Mouse (Mus musculus): Measurements from ENCODE around the gene Spag9. TPM values are rescaled to one million over a fixed set of nuclear protein-coding genes. Genes with fewer than 3 reads are reported as not detected.

Gene Spag9
- polyA plus RNA-seq, 1 experiment from 2014 or later: 36.2 TPM

GRCm38 (mm10) chr11:94138411-94139231, 142.7 kb downstream of the Spag9 start:
- H3K4me1 ChIP-seq (ENCODE audit: control insufficient read depth, insufficient read depth, low read length): peaks cover 49% of the 10 kb centered on the region
- no peaks in the 10 kb centered on the region for H3K36me3 ChIP-seq (ENCODE audit: control insufficient read depth, insufficient read depth)
- no peak overlapping the region for H3K4me3 ChIP-seq (ENCODE audit: low read length)
- H3K9ac ChIP-seq (ENCODE audit: low read length): peak overlapping the region; percentile 52
- peak overlapping the region; percentile 76 for H3K27ac ChIP-seq (ENCODE audit: low read length)
- H3K4me2 ChIP-seq (ENCODE audit: low read depth, low read length): peak overlapping the region; percentile 24; the same call in 1 of the 2 replicates
- 28% methylated on average over 24 of the region's 24 CpGs for WGBS
- H3K27me3 ChIP-seq (ENCODE audit: control insufficient read depth, insufficient read depth, low read length): no peaks in the 10 kb centered on the region
- ATAC-seq (replicated peaks; ENCODE audit: extremely low read depth, insufficient read depth, low FRiP score): no peak
- no peaks in the 10 kb centered on the region for H3K9me3 ChIP-seq (replicated peaks; ENCODE audit: control insufficient read depth, low read length)

GRCm38 (mm10) chr11:94139232-94139620, 143.3 kb downstream of the Spag9 start:
- H3K9me3 ChIP-seq (replicated peaks; ENCODE audit: control insufficient read depth, low read length): no peaks in the 10 kb centered on the region
- no peaks in the 10 kb centered on the region for H3K27me3 ChIP-seq (ENCODE audit: control insufficient read depth, insufficient read depth, low read length)
- no peak overlapping the region for H3K4me3 ChIP-seq (ENCODE audit: low read length)
- peaks cover 43% of the 10 kb centered on the region for H3K4me1 ChIP-seq (ENCODE audit: control insufficient read depth, insufficient read depth, low read length)
- WGBS: 91% methylated on average over 5 of the region's 5 CpGs
- no peaks in the 10 kb centered on the region for H3K36me3 ChIP-seq (ENCODE audit: control insufficient read depth, insufficient read depth)
- no peak for ATAC-seq (replicated peaks; ENCODE audit: extremely low read depth, insufficient read depth, low FRiP score)
- H3K9ac ChIP-seq (ENCODE audit: low read length): no peak overlapping the region
- H3K4me2 ChIP-seq (ENCODE audit: low read depth, low read length): no peak overlapping the region
- H3K27ac ChIP-seq (ENCODE audit: low read length): no peak overlapping the region

DNA sequence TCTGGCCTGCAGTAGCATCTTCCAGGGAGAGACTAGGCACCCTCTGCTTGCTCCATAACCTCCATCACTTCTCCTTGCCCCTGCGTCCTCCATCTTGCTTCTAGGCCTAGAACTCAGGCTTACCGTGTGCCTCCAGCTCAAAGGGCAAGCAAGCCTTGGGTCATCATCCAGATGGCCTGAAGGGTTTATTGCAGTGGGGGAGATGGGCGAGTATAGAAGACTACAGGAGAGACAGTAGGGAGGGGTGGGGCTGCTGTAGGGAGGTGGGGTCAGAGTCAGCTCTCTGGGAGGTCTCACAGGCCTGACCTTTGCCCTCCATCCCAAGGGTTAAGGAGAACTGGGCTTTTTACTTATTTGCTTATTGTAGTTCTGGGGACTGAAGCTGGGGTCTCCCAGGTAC, 144.6 kb downstream of the Spag9 start:
- Histone ChIP-seq H3K4me2 (ENCODE audit: low read depth, low read length) (no peak overlapping the region), H3K4me3 (ENCODE audit: low read length) (no peak overlapping the region), H3K27me3 (ENCODE audit: control insufficient read depth, insufficient read depth, low read length) (no peaks in the 10 kb centered on the region), H3K27ac (ENCODE audit: low read length) (no peak overlapping the region), H3K9ac (ENCODE audit: low read length) (no peak overlapping the region), H3K4me1 (ENCODE audit: control insufficient read depth, insufficient read depth, low read length) (peaks cover 38% of the 10 kb centered on the region), H3K9me3 (replicated peaks; ENCODE audit: control insufficient read depth, low read length) (no peaks in the 10 kb centered on the region), H3K36me3 (ENCODE audit: control insufficient read depth, insufficient read depth) (no peaks in the 10 kb centered on the region)
- 85% methylated on average over 3 of the region's 3 CpGs for WGBS
- no peak for ATAC-seq (replicated peaks; ENCODE audit: extremely low read depth, insufficient read depth, low FRiP score)

DNA sequence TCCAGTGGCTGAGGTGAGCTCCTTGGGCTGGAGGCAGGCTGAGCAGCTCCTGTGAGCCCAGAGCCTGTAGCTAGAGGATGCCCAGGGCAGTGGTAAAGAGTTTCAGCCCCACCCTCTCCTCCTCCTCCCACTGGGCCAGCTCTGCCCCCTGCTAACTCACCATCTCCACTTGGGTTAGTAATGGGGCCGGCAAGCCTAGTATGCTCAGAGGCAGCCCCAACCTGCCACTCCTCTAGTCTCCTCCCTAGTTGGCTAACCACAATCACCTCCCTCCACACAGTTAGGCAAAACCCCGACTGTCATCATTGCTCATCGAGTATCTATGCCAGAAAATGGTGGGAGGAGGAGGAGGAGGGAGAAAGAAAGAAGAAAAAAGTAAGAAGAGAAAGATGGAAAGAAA, 145.7 kb downstream of the Spag9 start:
- H3K4me2 ChIP-seq (ENCODE audit: low read depth, low read length): no peak overlapping the region
- H3K9me3 ChIP-seq (replicated peaks; ENCODE audit: control insufficient read depth, low read length): no peaks in the 10 kb centered on the region
- WGBS: 35% methylated on average over 3 of the region's 3 CpGs
- H3K27ac ChIP-seq (ENCODE audit: low read length): no peak overlapping the region
- H3K27me3 ChIP-seq (ENCODE audit: control insufficient read depth, insufficient read depth, low read length): no peaks in the 10 kb centered on the region
- H3K4me1 ChIP-seq (ENCODE audit: control insufficient read depth, insufficient read depth, low read length): peaks cover 29% of the 10 kb centered on the region
- no peak overlapping the region for H3K4me3 ChIP-seq (ENCODE audit: low read length)
- H3K9ac ChIP-seq (ENCODE audit: low read length): no peak overlapping the region
- no peak for ATAC-seq (replicated peaks; ENCODE audit: extremely low read depth, insufficient read depth, low FRiP score)
- H3K36me3 ChIP-seq (ENCODE audit: control insufficient read depth, insufficient read depth): no peaks in the 10 kb centered on the region

DNA sequence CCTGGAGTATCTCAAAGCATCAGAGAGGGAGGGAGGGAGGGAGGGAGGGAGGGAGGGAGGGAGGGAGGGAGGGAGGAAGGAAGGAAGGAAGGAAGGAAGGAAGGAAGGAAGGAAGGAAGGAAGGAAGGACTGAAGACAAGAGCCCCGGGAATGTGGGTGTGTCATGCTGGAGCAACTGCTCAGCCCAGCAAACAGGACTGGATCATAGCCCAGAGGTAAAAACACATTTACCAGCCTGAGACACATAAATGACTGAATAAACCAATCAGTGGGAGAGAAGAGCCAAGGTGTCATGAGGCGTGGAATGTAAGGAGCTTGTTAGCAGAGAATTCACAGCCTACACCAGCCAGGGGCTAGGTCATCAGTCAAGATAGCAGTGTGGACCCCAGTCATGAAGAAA, 147.4 kb downstream of the Spag9 start:
- H3K36me3 ChIP-seq (ENCODE audit: control insufficient read depth, insufficient read depth): no peaks in the 10 kb centered on the region
- H3K27ac ChIP-seq (ENCODE audit: low read length): no peak overlapping the region
- no peaks in the 10 kb centered on the region for H3K27me3 ChIP-seq (ENCODE audit: control insufficient read depth, insufficient read depth, low read length)
- peaks cover 13% of the 10 kb centered on the region for H3K4me1 ChIP-seq (ENCODE audit: control insufficient read depth, insufficient read depth, low read length)
- H3K4me2 ChIP-seq (ENCODE audit: low read depth, low read length): no peak overlapping the region
- no peak for ATAC-seq (replicated peaks; ENCODE audit: extremely low read depth, insufficient read depth, low FRiP score)
- H3K9me3 ChIP-seq (replicated peaks; ENCODE audit: control insufficient read depth, low read length): no peaks in the 10 kb centered on the region
- no peak overlapping the region for H3K9ac ChIP-seq (ENCODE audit: low read length)
- 65% methylated on average over 2 of the region's 2 CpGs for WGBS
- H3K4me3 ChIP-seq (ENCODE audit: low read length): no peak overlapping the region

GRCm38 (mm10) chr11:94144771-94145539, 149.1 kb downstream of the Spag9 start:
- no peaks in the 10 kb centered on the region for H3K36me3 ChIP-seq (ENCODE audit: control insufficient read depth, insufficient read depth)
- H3K9me3 ChIP-seq (replicated peaks; ENCODE audit: control insufficient read depth, low read length): no peaks in the 10 kb centered on the region
- H3K27me3 ChIP-seq (ENCODE audit: control insufficient read depth, insufficient read depth, low read length): no peaks in the 10 kb centered on the region
- H3K27ac ChIP-seq (ENCODE audit: low read length): peak overlapping the region; percentile 47
- H3K4me1 ChIP-seq (ENCODE audit: control insufficient read depth, insufficient read depth, low read length): peaks cover 9% of the 10 kb centered on the region; the same call in 1 of the 2 replicates
- ATAC-seq (replicated peaks; ENCODE audit: extremely low read depth, insufficient read depth, low FRiP score): no peak; the same call in 1 of the 2 replicates
- WGBS: 68% methylated on average over 11 of the region's 11 CpGs
- no peak overlapping the region for H3K4me3 ChIP-seq (ENCODE audit: low read length)
- no peak overlapping the region for H3K4me2 ChIP-seq (ENCODE audit: low read depth, low read length)
- no peak overlapping the region for H3K9ac ChIP-seq (ENCODE audit: low read length)

- H3K4me2 ChIP-seq (ENCODE audit: low read depth, low read length): no peak overlapping the region
- H3K4me3 ChIP-seq (ENCODE audit: low read length): no peak overlapping the region
- no peaks in the 10 kb centered on the region for H3K36me3 ChIP-seq (ENCODE audit: control insufficient read depth, insufficient read depth)
- WGBS: 89% methylated on average over 14 of the region's 14 CpGs
- H3K27me3 ChIP-seq (ENCODE audit: control insufficient read depth, insufficient read depth, low read length): no peaks in the 10 kb centered on the region
- H3K9me3 ChIP-seq (replicated peaks; ENCODE audit: control insufficient read depth, low read length): no peaks in the 10 kb centered on the region
- peaks cover 14% of the 10 kb centered on the region; the same call in 1 of the 2 replicates for H3K4me1 ChIP-seq (ENCODE audit: control insufficient read depth, insufficient read depth, low read length)
- H3K27ac ChIP-seq (ENCODE audit: low read length): no peak overlapping the region
- H3K9ac ChIP-seq (ENCODE audit: low read length): no peak overlapping the region
- no peak for ATAC-seq (replicated peaks; ENCODE audit: extremely low read depth, insufficient read depth, low FRiP score)
Measured at GRCm38 (mm10) chr11:94146049-94146605, 150.2 kb downstream of the Spag9 start.

DNA sequence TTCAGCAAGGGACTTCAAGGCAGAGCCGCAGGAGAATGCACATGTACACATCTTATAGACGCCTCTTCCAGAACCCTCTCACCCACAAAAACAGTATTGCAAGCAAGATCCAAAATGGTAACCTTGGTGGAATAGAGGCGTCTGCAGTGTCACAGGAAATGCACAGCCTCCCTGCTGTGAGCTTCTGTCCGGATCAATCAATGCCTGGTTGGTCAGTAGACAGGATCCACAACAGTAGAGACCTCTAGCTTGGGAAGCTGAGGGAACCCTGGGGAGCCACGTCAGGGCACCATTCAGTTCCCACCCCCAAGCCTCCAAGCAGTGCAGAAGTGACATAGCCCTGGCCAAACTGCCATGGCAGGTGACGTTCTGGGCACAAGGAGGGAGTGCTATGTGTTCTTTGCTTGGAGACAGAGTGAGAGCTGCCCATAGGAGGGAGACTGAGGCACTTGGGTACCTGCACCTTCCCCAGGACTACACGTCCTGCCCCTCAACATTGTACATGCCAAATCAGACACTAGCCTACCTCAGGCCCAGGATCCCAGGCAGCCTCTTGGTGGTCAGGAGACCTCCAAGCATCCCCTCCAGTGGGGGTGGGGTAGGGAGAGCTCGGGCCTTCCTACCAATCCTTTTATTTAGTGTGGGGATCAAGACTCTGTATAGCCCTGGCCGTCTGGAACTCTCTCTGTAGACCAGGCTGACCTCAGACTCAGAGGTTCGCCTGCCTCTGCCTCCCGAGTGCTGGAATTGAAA, 151.0 kb downstream of the Spag9 start:
- Histone ChIP-seq H3K27me3 (ENCODE audit: control insufficient read depth, insufficient read depth, low read length) (no peaks in the 10 kb centered on the region), H3K27ac (ENCODE audit: low read length) (no peak overlapping the region), H3K4me3 (ENCODE audit: low read length) (no peak overlapping the region), H3K9ac (ENCODE audit: low read length) (no peak overlapping the region), H3K36me3 (ENCODE audit: control insufficient read depth, insufficient read depth) (no peaks in the 10 kb centered on the region), H3K4me1 (ENCODE audit: control insufficient read depth, insufficient read depth, low read length) (peaks cover 14% of the 10 kb centered on the region; the same call in 1 of the 2 replicates), H3K9me3 (replicated peaks; ENCODE audit: control insufficient read depth, low read length) (no peaks in the 10 kb centered on the region), H3K4me2 (ENCODE audit: low read depth, low read length) (no peak overlapping the region)
- no peak for ATAC-seq (replicated peaks; ENCODE audit: extremely low read depth, insufficient read depth, low FRiP score)
- WGBS: 77% methylated on average over 11 of the region's 11 CpGs

Data from heart, embryonic 16.5 days (tissue).